Mouse (Mus musculus): ENCODE results near the gene Cacng4. TPM values are rescaled to one million over a fixed set of nuclear protein-coding genes. Genes with fewer than 3 reads are reported as not detected.

Cacng4 gene
- polyA plus RNA-seq, 1 experiment from 2014 or later, result 6.2 TPM

- no peak overlapping the region for H3K27ac ChIP-seq
- ATAC-seq (ENCODE audit: insufficient number of reproducible peaks, insufficient read depth, low FRiP score, low TSS enrichment, low read depth), result no peak
- peaks cover 51% of the 10 kb centered on the region for H3K36me3 ChIP-seq
- no peaks in the 10 kb centered on the region for H3K9me3 ChIP-seq
- H3K27me3 ChIP-seq, result no peaks in the 10 kb centered on the region
- WGBS, result 83% methylated on average over 7 of the region's 7 CpGs
- peaks cover 2% of the 10 kb centered on the region; the same call in 1 of the 2 replicates for H3K4me1 ChIP-seq
- H3K4me3 ChIP-seq, result no peak overlapping the region
- no peak overlapping the region for H3K9ac ChIP-seq
- no peak overlapping the region for H3K4me2 ChIP-seq
Measured at GRCm38 (mm10) chr11:107734133-107734532, 60.2 kb downstream of the Cacng4 start.

- Histone ChIP-seq H3K36me3 (peaks cover 38% of the 10 kb centered on the region), H3K4me3 (no peak overlapping the region), H3K27ac (no peak overlapping the region), H3K9ac (no peak overlapping the region), H3K4me2 (no peak overlapping the region), H3K4me1 (peaks cover 7% of the 10 kb centered on the region), H3K9me3 (no peaks in the 10 kb centered on the region), H3K27me3 (no peaks in the 10 kb centered on the region)
- WGBS, result 82% methylated on average over 5 of the region's 5 CpGs
- no peak for ATAC-seq (ENCODE audit: insufficient number of reproducible peaks, insufficient read depth, low FRiP score, low TSS enrichment, low read depth)
Measured at GRCm38 (mm10) chr11:107731498-107731897, 62.9 kb downstream of the Cacng4 start.

- WGBS, result 80% methylated on average over 4 of the region's 4 CpGs
- peaks cover 7% of the 10 kb centered on the region for H3K4me1 ChIP-seq
Measured at GRCm38 (mm10) chr11:107730940-107731339, 63.4 kb downstream of the Cacng4 start.

GRCm38 (mm10) chr11:107729141-107729540, 65.2 kb downstream of the Cacng4 start:
- peaks cover 7% of the 10 kb centered on the region for H3K4me1 ChIP-seq
- no peak for ATAC-seq (ENCODE audit: insufficient number of reproducible peaks, insufficient read depth, low FRiP score, low TSS enrichment, low read depth)
- WGBS, result 82% methylated on average over 7 of the region's 7 CpGs
- no peaks in the 10 kb centered on the region for H3K27me3 ChIP-seq
- H3K36me3 ChIP-seq, result peaks cover 16% of the 10 kb centered on the region
- no peak overlapping the region for H3K27ac ChIP-seq
- no peaks in the 10 kb centered on the region for H3K9me3 ChIP-seq
- no peak overlapping the region for H3K4me3 ChIP-seq
- no peak overlapping the region for H3K4me2 ChIP-seq
- no peak overlapping the region for H3K9ac ChIP-seq

More at GRCm38 (mm10) chr11:107730940-107731339, 63.4 kb downstream of the Cacng4 start:
- H3K4me3 ChIP-seq, result no peak overlapping the region
- no peak overlapping the region for H3K27ac ChIP-seq
- H3K9me3 ChIP-seq, result no peaks in the 10 kb centered on the region
- no peak overlapping the region for H3K9ac ChIP-seq
- H3K36me3 ChIP-seq, result peaks cover 32% of the 10 kb centered on the region
- no peak overlapping the region for H3K4me2 ChIP-seq
- no peaks in the 10 kb centered on the region for H3K27me3 ChIP-seq
- ATAC-seq (ENCODE audit: insufficient number of reproducible peaks, insufficient read depth, low FRiP score, low TSS enrichment, low read depth), result no peak

- Histone ChIP-seq H3K27me3 (no peaks in the 10 kb centered on the region), H3K9me3 (no peaks in the 10 kb centered on the region), H3K9ac (no peak overlapping the region), H3K36me3 (peaks cover 9% of the 10 kb centered on the region), H3K27ac (no peak overlapping the region), H3K4me3 (no peak overlapping the region), H3K4me1 (peaks cover 7% of the 10 kb centered on the region), H3K4me2 (no peak overlapping the region)
- 73% methylated on average over 13 of the region's 13 CpGs for WGBS
- ATAC-seq (ENCODE audit: insufficient number of reproducible peaks, insufficient read depth, low FRiP score, low TSS enrichment, low read depth), result no peak
Measured at GRCm38 (mm10) chr11:107728073-107728863, 66.1 kb downstream of the Cacng4 start.

GRCm38 (mm10) chr11:107724603-107725002, 69.8 kb downstream of the Cacng4 start:
- Histone ChIP-seq H3K36me3 (no peaks in the 10 kb centered on the region), H3K27me3 (no peaks in the 10 kb centered on the region), H3K4me2 (no peak overlapping the region), H3K9me3 (no peaks in the 10 kb centered on the region), H3K4me1 (peaks cover 7% of the 10 kb centered on the region), H3K4me3 (no peak overlapping the region), H3K9ac (no peak overlapping the region), H3K27ac (no peak overlapping the region)
- 86% methylated on average over 8 of the region's 8 CpGs for WGBS
- no peak for ATAC-seq (ENCODE audit: insufficient number of reproducible peaks, insufficient read depth, low FRiP score, low TSS enrichment, low read depth)

- WGBS, result 79% methylated on average over 7 of the region's 7 CpGs
- H3K4me3 ChIP-seq, result no peak overlapping the region
- H3K4me1 ChIP-seq, result no peaks in the 10 kb centered on the region
- H3K9me3 ChIP-seq, result peaks cover 5% of the 10 kb centered on the region; the same call in 1 of the 2 replicates
- no peak overlapping the region for H3K27ac ChIP-seq
- H3K36me3 ChIP-seq, result no peaks in the 10 kb centered on the region
- H3K27me3 ChIP-seq, result no peaks in the 10 kb centered on the region
- H3K4me2 ChIP-seq, result no peak overlapping the region
- no peak for ATAC-seq (ENCODE audit: insufficient number of reproducible peaks, insufficient read depth, low FRiP score, low TSS enrichment, low read depth)
- no peak overlapping the region for H3K9ac ChIP-seq
Measured at GRCm38 (mm10) chr11:107721057-107721456, 73.3 kb downstream of the Cacng4 start.

GRCm38 (mm10) chr11:107720264-107721021, 73.9 kb downstream of the Cacng4 start:
- Histone ChIP-seq H3K27me3 (no peaks in the 10 kb centered on the region), H3K4me1 (no peaks in the 10 kb centered on the region), H3K9me3 (peaks cover 5% of the 10 kb centered on the region; the same call in 1 of the 2 replicates), H3K4me3 (no peak overlapping the region), H3K4me2 (no peak overlapping the region), H3K27ac (no peak overlapping the region), H3K9ac (no peak overlapping the region), H3K36me3 (no peaks in the 10 kb centered on the region)
- WGBS, result 81% methylated on average over 9 of the region's 9 CpGs
- no peak for ATAC-seq (ENCODE audit: insufficient number of reproducible peaks, insufficient read depth, low FRiP score, low TSS enrichment, low read depth)

GRCm38 (mm10) chr11:107716332-107716938, 77.9 kb downstream of the Cacng4 start, which contains the start of gene Cacng1:
TSS of gene Cacng1 (minus strand) at chr11:107716522.
- 75% methylated on average over 16 of the region's 16 CpGs for WGBS
- peaks cover 5% of the 10 kb centered on the region; the same call in 1 of the 2 replicates for H3K9me3 ChIP-seq
- no peak within 1 kb of the TSS for H3K27ac ChIP-seq
- no peaks in the 10 kb centered on the region for H3K27me3 ChIP-seq
- H3K4me1 ChIP-seq, result 0 out of 2 replicates have a peak, but pooled peaks cover 3% of the 10 kb centered on the region
- H3K36me3 ChIP-seq, result no peaks in the 10 kb centered on the region
- ATAC-seq (ENCODE audit: insufficient number of reproducible peaks, insufficient read depth, low FRiP score, low TSS enrichment, low read depth), result no peak
- no peak within 1 kb of the TSS for H3K4me3 ChIP-seq
- H3K4me2 ChIP-seq, result no peak within 1 kb of the TSS
- H3K9ac ChIP-seq, result no peak within 1 kb of the TSS

GRCm38 (mm10) chr11:107714368-107714767, 80.0 kb downstream of the Cacng4 start:
- no peak overlapping the region for H3K9ac ChIP-seq
- no peaks in the 10 kb centered on the region for H3K27me3 ChIP-seq
- ATAC-seq (ENCODE audit: insufficient number of reproducible peaks, insufficient read depth, low FRiP score, low TSS enrichment, low read depth), result no peak
- WGBS, result 81% methylated on average over 7 of the region's 7 CpGs
- peaks cover 5% of the 10 kb centered on the region; the same call in 1 of the 2 replicates for H3K9me3 ChIP-seq
- peaks cover 14% of the 10 kb centered on the region; the same call in 1 of the 2 replicates for H3K4me1 ChIP-seq
- no peak overlapping the region for H3K27ac ChIP-seq
- no peak overlapping the region for H3K4me2 ChIP-seq
- no peak overlapping the region for H3K4me3 ChIP-seq
- no peaks in the 10 kb centered on the region for H3K36me3 ChIP-seq

GRCm38 (mm10) chr11:107710379-107710778, 84.0 kb downstream of the Cacng4 start:
- no peaks in the 10 kb centered on the region for H3K27me3 ChIP-seq
- no peaks in the 10 kb centered on the region for H3K9me3 ChIP-seq
- peaks cover 14% of the 10 kb centered on the region; the same call in 1 of the 2 replicates for H3K4me1 ChIP-seq
- H3K27ac ChIP-seq, result no peak overlapping the region
- 0 out of 2 replicates have a peak, but pooled peaks have one; percentile 15 for ATAC-seq (ENCODE audit: insufficient number of reproducible peaks, insufficient read depth, low FRiP score, low TSS enrichment, low read depth)
- no peak overlapping the region for H3K9ac ChIP-seq
- WGBS, result 49% methylated on average over 3 of the region's 3 CpGs
- H3K4me3 ChIP-seq, result no peak overlapping the region
- H3K36me3 ChIP-seq, result no peaks in the 10 kb centered on the region
- H3K4me2 ChIP-seq, result no peak overlapping the region
